Mouse (Mus musculus): ENCODE measurements around the gene Pnpla2.

Gene Pnpla2

DNA sequence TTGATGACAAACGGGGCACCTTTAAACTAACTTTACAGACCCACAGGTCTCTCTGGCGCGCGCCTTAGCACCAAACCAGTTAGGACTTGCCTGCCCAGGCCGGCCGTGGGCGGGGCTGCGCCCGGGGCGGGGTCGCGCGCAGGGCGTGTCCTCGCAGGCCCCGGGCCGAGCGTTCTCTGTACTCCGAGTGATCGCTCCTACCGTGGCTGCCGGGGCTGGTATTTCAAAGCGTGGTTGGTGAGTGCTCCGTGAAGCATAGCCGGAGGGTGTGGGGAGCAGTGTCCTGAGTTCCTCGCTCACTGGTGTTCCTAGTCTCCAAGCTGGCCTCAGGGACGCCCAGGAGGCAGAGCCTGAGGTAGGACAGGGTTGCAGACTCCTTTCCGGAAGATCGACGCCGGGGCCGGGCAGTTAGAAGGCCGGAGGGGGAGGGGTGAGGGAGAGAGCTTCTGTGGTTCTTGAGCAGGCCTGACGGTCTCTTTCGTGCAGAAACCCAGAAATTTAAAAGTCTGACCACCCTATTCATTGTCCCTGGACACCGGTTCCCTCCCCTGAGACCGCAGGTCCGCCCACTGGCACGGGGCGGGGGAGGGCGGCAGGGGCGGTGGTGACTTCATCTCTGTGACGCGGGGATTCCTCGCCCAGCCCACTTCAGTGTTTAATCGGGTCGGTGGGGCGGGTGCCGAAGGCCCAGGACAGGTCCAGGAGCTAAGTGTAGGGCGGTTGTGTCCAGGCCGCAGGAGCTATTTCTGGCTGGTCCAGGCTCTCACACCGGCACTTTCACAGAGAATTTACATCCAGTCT lies 12.4 kb downstream of the Pnpla2 start, which contains the start of gene Cd151:
Gene Cd151 (plus strand): TSS at position 163 of the 801 bp plus-strand sequence.
- peak; percentile 79 for DNase-seq (ENCODE audit: low read depth, low spot score)

DNA sequence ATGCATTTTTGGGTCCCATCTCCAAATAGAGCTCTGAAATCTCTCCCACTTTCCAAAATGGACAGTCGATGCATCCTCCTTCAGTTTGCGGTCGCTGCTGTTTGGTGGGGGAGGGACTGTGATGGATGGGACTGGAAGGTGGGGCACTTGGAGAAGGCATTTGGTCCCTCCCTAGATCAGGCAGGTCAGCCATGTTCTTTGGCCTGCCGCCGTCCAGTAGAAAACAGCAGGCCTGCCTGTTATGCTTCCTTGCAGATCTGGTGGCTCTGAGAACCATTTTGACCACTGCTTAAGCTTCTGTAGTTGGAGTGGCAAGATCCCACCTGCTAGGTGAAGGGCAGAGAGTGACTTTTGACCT lies 13.1 kb downstream of the Pnpla2 start:
- no peak for DNase-seq (ENCODE audit: low read depth, low spot score)

DNA sequence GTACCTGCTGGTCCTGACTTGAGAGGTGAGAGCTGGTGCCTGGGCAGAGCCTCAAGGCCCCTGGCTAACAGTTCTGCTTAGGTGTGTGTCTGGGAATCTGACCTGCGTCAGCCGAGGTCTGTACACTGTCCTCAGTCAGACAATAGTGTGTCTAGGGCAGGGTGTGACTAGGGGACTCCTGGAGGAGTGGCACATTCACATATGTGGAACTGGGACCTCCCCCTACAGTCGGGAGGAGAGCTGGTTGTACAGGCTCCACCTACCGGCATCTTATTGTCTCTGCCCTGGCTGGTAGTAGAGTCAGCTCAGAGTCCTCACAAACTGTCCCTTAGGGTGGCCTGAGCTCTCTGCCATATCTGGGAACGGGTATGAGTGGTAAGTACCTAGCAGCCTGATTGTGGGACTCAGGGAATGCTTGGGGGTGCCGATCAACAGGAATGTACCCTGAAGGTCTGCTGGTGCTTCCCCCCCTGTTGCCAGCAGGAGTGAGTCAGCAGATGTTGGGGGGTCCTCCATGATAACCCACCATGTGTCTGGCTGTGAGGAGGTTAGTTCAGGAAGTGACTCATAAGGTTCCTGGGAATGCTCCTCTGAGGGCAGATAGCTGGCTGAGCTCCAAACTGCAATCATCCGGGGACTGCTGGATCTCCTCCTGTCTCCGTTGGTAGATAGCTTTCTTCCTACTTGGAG lies 13.7 kb downstream of the Pnpla2 start:
- no peak for DNase-seq (ENCODE audit: low read depth, low spot score)

DNA sequence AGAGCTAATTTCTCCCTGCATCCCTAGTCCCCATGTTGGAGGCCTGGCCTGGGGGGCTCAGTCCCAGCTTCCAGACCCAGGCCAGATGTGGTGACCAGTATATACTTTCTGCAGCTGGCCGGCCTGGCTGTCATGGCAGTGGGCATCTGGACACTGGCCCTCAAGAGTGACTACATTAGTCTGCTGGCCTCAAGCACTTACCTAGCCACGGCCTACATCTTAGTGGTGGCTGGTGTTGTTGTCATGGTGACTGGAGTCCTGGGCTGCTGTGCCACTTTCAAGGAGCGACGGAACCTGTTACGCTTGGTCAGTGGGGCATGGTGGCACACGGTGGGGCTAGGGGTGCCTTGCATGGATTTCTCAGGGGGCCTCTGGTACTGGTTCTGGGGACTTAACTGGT lies 14.4 kb downstream of the Pnpla2 start:
- no peak for DNase-seq (ENCODE audit: low read depth, low spot score)

DNA sequence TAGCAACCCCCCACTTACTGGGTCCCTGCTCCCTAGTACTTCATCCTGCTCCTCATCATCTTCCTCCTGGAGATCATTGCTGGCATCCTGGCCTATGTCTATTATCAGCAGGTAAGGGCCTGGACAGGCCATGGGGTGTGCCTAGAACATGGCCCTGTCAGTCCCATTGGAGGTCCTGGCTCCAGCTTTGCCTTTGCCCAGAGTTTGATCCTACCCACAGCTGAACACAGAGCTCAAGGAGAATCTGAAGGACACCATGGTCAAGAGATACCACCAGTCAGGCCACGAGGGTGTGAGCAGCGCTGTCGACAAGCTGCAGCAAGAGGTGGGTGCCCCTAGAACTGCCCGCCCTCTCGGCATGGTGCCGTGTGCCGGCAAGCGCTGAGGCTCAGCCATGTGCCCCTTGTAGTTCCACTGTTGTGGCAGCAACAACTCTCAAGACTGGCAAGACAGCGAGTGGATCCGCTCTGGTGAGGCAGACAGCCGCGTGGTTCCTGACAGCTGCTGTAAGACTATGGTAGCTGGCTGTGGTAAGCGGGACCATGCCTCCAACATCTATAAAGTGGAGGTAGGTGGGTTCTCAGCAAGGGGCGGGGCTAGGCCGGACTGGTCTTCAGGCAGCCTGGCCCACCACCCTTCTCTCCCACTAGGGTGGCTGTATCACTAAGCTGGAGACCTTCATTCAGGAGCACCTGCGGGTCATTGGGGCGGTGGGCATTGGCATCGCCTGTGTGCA lies 15.1 kb downstream of the Pnpla2 start:
- DNase-seq (ENCODE audit: low read depth, low spot score) = no peak

DNA sequence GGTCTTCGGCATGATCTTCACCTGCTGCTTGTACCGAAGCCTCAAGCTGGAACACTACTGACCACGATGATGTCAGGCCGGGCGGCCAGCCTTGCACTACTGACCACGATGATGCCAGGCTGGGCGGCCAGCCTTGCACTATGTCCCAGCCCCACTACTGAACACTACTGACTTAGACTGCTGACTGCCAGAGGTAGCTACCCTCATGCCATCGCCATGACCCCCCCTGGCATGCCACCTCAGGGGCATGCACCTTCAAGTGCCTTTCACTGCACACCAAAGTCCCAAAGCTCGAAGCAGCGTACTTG lies 15.6 kb downstream of the Pnpla2 start:
- no peak for DNase-seq (ENCODE audit: low read depth, low spot score)

DNA sequence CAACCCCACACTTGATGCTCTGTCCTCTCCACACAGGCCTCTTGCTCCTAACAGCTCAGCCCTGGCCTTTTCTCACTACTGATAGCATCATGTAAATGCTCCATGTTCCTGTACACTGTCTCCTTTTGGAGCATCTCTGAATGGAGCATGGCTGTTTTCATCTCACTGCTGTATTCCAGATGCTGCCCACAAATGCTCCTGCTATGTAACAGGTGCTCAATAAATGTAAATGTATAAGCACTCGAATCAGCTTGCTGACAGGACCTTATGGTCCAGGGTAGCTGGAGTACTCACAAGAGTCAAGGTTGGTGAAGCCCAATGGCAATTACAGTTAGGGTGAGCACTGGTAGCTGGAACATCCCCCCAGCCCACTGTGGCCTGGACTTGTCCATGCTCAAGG lies 16.2 kb downstream of the Pnpla2 start:
- no peak for DNase-seq (ENCODE audit: low read depth, low spot score)

DNA sequence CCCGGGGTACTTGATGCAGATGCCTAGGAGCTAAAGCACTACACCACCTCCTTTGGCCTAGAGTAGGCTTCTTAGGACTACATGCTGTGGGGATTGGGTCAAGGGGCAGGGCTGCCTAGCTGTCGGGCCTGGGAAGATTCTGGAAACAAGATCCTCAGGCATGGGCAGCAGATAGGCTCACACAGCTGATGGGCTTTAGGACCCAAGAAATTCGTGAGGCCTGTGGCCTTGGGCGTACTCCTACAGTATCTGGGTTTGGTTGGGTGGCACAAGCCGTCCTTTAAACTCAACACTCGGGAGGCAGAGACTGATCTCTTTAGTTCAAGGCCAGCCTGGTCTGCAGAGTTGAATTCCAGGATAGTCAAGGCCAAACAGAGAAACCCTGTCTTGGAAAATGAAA lies 17.2 kb downstream of the Pnpla2 start:
- no peak for DNase-seq (ENCODE audit: low read depth, low spot score)

DNA sequence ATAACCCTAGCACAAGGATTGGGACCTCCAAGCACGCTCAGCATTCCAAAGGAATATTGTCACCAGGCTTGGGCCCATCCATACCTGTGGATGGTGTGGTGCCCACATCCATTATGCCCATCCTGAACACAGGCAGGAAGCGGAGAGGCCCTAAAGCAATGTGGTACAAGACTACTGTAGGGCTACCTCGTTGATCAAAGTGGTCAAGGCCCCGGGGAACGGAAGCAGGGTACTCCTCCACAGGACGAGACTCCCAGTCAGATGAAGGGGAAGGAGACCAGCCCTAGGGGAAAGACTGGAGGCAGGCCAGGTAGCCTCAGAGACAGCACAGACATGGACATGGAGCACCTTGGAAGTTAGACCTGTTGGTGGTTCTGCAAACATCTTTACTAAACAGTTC lies 17.8 kb downstream of the Pnpla2 start:
- DNase-seq (ENCODE audit: low read depth, low spot score) = no peak

DNA sequence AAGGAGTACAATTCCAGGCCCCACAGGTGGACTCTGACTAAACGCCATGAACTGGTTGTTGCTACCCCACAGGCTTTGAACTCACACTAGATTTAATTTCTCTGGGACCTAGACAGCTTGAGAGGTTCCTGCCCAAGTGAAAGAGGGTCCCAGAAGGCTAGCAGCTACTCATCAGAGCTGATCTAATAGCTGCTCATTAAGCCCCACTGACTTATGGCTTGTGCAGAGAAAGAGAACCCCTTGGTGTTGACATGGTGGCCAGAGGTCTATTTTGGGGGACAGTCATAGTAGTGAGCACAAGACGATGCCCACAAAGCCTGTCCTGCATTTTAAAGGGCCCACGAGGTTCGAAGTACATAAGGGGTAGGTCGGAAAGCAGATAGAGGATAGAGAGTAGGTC lies 19.2 kb downstream of the Pnpla2 start:
- DNase-seq (ENCODE audit: low read depth, low spot score) = no peak

DNA sequence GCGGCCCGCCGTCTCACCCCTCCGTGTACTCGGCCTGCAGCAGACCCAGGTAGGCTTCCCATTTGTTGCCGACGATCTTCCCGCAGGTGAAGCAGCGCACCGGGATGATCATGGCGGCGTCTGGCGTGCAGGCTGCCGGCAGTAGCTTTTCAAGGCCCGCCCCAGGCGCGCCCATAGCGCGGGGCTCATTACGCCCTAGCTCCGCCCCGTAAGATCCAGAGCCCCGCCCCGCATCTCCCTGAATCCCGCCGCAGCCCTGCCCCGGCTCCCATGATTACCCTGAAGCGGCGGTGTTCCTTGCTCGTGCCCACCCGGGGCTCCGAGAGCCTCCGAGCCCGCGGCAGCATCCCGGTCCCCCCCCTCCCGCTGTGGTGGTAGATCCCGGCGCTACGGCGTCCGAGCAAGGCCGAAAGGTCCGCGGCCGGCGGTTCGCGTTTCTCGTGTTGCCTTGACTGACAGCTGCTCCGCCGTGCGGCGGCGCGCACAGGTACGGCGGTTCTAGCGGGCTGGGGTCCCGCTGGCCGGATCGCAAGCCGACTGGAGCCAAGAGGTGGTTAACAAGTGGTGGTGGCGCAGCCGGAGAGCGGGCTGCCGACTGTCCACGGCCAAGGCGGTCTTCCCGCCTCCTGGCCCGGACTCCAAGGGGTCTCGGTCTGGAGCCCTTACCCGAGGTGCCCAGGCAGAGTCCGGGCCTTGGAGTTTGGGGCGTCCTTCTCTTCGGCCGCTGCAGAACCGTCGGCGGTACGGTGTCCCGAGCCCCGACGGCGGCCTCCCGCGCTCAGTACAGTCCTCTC lies 20.2 kb downstream of the Pnpla2 start, which contains the start of the genes Polr2l and Tspan4:
Gene Polr2l (minus strand): TSS at position 122 of the 794 bp plus-strand sequence.
Gene Tspan4 (plus strand): TSS at position 230 of the 794 bp plus-strand sequence.
- DNase-seq (ENCODE audit: low read depth, low spot score) = peak; percentile 81

DNA sequence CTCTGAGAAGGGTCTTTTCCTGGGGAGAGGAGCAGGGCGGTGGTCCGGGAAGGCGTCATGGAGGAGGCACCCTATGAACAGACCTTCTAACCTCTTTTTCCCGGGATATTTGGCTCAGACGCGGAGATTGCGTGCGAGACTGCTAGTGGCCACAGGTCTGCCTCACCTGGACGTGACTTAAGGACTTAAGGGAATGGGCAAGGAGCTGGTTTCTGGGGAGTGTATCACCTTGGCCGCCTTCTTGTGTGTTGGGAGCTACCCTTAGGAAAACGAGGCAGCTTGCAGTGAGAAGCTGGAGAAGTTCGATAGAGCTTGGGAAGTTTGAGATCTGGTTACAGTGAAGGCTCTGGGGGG lies 20.8 kb downstream of the Pnpla2 start:
- DNase-seq (ENCODE audit: low read depth, low spot score) = no peak

DNA sequence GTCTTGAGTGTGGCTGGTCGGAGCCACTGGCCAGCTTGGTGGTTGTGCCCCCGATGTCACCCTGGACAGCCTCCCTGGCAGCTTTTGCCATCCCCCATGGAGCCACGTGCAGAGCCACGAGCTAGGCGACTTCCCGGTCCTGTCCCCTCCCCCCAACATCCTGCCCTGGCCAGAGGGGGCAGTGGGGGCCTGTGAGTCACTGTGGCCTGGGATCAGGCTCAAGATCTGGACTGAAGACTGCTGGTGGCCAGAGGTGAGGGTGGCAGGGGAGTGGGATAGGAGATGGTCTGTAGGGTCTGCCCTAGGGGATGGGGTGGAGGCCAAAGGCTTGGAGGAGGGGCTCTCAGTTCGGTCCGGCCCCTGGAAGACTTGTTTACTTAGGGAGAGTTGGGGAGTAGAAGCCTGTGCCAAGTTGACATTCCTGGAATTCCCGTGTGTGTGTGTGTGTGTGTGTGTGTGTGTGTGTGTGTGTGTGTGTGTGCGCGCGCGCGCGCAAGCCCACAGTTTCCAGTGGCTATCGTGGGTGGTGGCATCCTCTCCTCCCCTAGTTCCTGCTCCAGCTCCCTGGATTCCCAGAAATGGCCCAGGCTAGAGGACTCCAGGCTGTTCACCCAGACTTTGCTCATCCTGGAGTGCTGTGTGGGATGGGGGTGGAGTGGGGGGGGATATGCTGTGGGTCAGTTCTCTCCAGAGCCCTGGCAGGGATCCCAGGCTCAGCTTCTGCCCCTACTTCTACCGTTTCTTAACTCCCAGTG lies 21.4 kb downstream of the Pnpla2 start:
- no peak for DNase-seq (ENCODE audit: low read depth, low spot score)

DNA sequence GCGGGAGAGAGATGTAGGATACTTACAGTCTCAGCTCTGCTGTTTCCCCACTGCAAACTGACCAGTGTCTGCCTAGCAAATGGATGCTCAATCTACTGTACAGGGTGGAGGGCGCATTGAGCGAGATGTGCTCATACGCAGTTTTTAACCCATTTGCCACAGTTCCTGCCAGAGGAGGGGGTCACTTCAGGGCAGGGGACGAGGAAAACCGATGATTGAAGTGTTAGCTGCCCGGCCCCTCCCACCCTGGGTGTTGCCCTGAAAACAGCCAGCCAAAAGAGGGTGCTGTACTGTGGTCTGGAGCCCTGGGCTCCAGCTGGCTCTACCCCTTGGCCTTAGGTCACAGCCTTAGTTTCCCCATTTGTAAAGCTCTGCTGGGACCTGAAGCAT lies 22.0 kb downstream of the Pnpla2 start:
- DNase-seq (ENCODE audit: low read depth, low spot score) = no peak

DNA sequence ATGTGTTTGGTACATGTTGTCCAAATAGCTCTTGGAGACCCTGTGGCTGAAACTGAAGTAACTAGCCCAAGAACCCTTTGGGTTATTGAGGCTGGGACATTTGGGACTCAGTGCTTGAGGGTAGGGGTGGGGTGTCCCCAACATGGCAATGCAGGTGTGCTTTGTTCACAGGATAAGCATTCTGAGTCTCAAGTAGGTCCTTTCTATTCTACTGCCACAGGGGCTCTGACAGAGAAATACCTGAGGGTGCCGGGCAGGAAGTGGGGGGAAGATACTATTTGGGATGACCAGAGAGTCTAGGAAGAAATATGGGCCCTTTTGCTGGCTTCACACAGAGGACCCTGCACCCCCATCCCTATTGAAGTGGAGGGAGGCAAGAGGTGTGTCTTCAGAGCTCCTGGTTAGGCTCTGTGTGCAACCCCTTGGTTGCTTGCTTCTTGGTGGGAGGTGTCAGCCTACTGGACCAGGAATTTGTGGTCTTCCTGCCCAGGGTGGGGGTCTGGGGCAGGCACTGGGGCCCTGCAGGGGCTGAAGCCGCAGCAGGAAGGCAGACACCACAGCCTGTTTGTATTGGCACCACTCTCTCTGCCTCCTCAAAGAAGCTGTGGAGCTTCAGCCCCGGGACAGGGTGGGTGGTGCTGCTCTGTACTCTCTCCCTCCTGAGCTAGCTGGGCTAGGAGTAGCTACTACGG lies 22.7 kb downstream of the Pnpla2 start:
- DNase-seq (ENCODE audit: low read depth, low spot score) = no peak

DNA sequence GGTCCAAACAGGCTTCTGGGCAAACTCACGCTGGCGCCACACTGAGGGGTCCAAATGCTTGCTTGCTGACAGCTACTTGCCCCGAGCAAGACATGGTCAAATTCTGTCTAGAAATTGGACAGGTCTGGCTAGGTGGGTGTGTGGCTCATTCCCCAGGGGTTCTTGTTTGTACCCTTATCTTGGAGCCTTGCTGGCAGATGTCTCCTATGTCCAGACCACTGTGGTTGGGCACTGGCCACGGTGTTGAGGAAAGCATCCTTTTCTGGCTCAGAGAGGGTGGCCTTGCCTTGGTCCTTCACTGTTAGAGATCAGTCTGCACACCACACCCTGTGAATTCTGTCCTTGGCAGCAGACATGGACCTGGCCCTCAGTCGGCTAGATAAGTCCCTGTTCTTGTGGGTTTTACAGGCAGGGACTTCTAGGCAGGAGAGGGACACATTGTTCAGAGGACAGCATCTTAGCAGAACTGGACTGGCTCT lies 23.3 kb downstream of the Pnpla2 start:
- DNase-seq (ENCODE audit: low read depth, low spot score) = no peak

DNA sequence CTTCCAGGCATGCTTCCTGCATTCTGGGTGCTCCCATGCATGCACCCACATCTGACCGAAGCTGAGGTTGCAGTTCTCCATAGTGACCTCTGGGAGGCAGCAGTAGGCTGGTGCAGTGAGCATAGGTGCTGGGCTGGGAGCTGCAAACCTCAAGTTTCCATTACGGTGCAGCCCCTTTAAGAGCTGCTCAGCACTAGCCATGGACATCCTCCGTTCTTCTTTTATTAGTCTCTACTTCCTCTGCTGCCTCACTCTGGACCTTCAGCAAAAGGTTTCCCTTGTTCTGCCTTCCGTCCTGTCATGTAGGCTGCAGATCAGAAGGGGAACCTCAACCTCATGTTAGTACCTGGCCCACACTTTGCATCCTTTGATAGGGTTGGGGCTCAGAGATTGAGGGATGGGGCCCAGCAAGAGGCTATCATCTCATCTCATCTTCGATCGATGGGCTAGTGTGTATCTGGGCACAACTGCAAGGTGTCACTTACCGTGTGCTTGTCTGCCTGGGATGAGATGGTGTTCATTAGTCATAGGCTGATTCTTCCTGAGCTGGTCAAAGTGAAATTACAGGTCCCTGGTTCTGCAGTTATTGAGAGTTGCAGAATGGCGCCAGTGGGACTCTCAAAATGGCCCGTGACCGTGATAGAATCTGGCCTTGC lies 26.0 kb downstream of the Pnpla2 start:
- DNase-seq (ENCODE audit: low read depth, low spot score) = peak; percentile 68

DNA sequence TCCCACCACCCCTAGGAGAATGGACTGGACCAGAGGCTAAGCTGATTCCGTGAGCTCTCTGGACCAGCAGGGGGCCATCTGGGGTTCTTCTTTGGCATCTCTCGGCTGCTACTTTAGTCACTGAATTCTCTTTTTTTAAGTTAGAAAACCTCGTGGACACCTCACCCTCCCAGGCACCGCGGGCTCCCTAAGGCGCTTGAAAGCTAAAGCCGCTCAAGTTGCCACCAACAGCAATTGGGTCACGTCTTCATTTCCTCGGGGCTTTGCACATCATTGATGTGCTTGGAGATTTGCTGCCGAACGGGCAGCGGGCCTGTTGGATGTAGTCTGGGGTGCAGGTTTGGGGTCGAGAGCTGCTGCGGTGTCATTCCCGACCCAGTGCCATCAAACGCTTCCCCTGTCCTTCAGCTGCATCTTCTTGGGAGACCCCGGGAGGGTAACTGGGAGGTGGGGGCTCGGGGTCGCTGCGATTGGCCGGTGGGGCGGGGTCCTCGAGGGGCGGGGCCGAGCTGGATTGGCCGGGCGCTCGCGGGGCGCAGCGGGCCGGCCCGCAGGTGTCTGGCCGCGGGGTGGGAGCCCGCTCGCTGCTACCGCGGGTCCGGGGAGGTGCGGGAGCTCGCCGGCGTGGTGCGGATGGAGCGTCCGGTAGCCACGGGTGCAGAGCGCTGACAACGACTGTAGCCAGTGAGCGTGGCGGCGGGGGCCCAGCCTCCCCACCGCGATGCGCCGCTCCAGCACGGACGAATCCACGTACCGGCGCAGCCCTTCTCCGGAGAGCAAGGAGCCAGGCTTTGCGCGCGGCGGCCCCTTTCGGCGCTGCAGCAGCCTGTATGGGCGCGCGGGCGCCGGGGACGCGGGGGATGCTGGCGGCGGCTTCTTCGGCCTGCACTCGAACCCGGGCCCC lies 26.8 kb downstream of the Pnpla2 start:
- no peak for DNase-seq (ENCODE audit: low read depth, low spot score)

DNA sequence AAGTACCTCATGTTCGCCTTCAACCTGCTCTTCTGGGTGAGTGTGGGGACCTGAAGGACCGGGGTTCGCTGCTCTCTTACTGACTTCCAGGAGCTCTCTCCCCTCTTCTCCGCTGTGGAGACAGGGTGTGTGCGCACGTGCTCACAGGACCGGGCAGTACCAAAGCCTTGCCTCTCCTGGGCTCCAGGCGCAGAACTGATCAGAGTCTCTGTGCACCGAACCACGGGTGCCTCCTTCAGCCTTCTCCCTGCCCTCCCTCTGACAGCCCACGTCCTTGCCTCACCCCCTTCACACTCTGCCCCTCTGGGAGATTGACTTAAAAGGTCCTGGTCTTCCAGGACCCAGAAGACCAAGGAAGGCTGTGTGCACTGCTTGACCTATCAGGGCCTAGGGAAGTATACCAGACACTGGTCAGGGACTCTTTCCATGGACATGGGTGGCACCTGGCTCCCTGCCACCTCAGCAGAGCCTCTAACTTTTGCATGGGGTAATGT lies 27.6 kb downstream of the Pnpla2 start:
- no peak for DNase-seq (ENCODE audit: low read depth, low spot score)

Data from c-Kit-negative CD71-positive TER-119-positive erythroid progenitor cells, embryonic 14.5 days (primary cell).